In the genomic region with DNA sequence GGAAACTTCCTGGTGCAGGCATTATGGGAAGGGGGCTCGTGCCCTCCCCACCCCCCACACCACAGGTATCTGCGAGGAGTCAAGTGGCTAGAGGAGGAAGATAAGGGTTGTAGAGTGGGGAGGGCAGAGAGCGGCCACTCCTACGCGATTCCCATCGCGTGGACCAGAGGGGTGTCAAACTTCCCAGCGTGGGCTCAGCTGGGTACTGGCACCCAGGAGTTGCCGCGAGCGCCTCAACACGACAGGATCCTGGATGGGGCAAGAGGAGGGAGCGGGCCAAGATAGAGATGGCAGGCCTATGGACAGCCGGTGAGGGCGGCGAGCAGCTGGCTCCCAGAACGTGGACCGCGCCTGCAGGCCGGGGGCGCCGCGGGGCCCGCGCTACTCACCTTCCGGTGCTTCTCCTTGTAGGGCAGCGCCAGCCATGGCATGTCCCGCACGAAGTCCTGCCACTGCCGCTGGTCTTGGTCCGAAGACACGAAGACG, we compare ENCODE assay signal across 8 mouse cellular contexts. TPM values are rescaled to one million over a fixed set of nuclear protein-coding genes. Genes with fewer than 3 reads are reported as not detected.
A peak's percentile ranks its signal among the peaks of the same experiment; 100 is the strongest.
DNase-seq lines count a peak whose midpoint lies in the region; ATAC-seq and TF ChIP-seq lines count a peak whose summit lies in the region.

No protein-coding gene starts in this region.

- no peaks in the 10 kb centered on the region for H3K36me3 ChIP-seq in heart, embryonic 11.5 days (ENCODE audit: control insufficient read depth, insufficient read depth, low read length)
- peaks cover 0 to 21% of the 10 kb centered on the region in 2 experiments; a peak in 2 of 4 replicates for H3K36me3 ChIP-seq in MEL (ENCODE audit: control insufficient read depth in 1 of 2, insufficient read depth in 2 of 2, low read length in 2 of 2)
- no peaks in the 10 kb centered on the region for H3K36me3 ChIP-seq in embryonic facial prominence, embryonic 11.5 days (replicated peaks; ENCODE audit: control insufficient read depth, insufficient read depth, low read depth, low read length)
- no peaks in the 10 kb centered on the region for H3K36me3 ChIP-seq in hindbrain, embryonic 12.5 days
- no peaks in the 10 kb centered on the region for H3K36me3 ChIP-seq in stomach, embryonic 16.5 days (ENCODE audit: control insufficient read depth, insufficient read depth, low read length)

- DNase-seq in heart, adult 8-10 months (ENCODE audit: low spot score): no peak
- DNase-seq in MEL (ENCODE audit: low read depth, low spot score): peak; percentile 79
- no peak for DNase-seq in embryonic facial prominence, embryonic 11.5 days (ENCODE audit: low spot score)
- DNase-seq in lung, postnatal 25 days (ENCODE audit: low spot score): peak; percentile 21
- DNase-seq in c-Kit-positive CD71-positive TER-119-positive erythroid progenitor cells, embryonic 14.5 days (ENCODE audit: low spot score): no peak

- peak overlapping the region; percentile 90 for H3K4me2 ChIP-seq in heart, embryonic 11.5 days
- peak overlapping the region; percentile 57 for H3K4me2 ChIP-seq in embryonic facial prominence, embryonic 11.5 days (ENCODE audit: low read depth, low read length)
- peak overlapping the region; percentile 87 for H3K4me2 ChIP-seq in hindbrain, embryonic 12.5 days (replicated peaks)
- H3K4me2 ChIP-seq in stomach, embryonic 16.5 days (ENCODE audit: low read depth, low read length): peak overlapping the region; percentile 69

- peak overlapping the region; percentile 89 for H3K4me3 ChIP-seq in heart, embryonic 11.5 days (ENCODE audit: low read depth, low read length)
- H3K4me3 ChIP-seq in MEL (ENCODE audit: control insufficient read depth in 1 of 2, insufficient read depth in 1 of 2, low read depth in 2 of 2, low read length in 2 of 2): peak overlapping the region; percentile 76 to 96
- peak overlapping the region; percentile 87 for H3K4me3 ChIP-seq in embryonic facial prominence, embryonic 11.5 days (ENCODE audit: low read depth, low read length)
- H3K4me3 ChIP-seq in hindbrain, embryonic 12.5 days: peak overlapping the region; percentile 90
- H3K4me3 ChIP-seq in stomach, embryonic 16.5 days (replicated peaks; ENCODE audit: low read length): peak overlapping the region; percentile 89

- 0 out of 6 replicates have a peak, but pooled peaks of 1 of the 3 experiments have one; percentile 2 for TF ChIP-seq CTCF in MEL (IDR thresholded peaks at IDR 0.05 in 2 of 3, conservative IDR thresholded peaks at IDR 0.05 in 1 of 3; ENCODE audit: control insufficient read depth in 1 of 3, insufficient read depth in 1 of 3, low read depth in 2 of 3, low read length in 3 of 3, poor library complexity in 1 of 3, severe bottlenecking in 1 of 3)

- under 1% methylated on average over 26 of the region's 33 CpGs for WGBS in heart, embryonic 11.5 days (ENCODE audit: insufficient replicate concordance)
- under 1% methylated on average over 33 of the region's 33 CpGs for WGBS in embryonic facial prominence, embryonic 11.5 days
- WGBS in hindbrain, embryonic 12.5 days: under 1% methylated on average over 33 of the region's 33 CpGs
- under 1% methylated on average over 33 of the region's 33 CpGs for WGBS in stomach, embryonic 16.5 days

- TF ChIP-seq POLR2A in MEL (IDR thresholded peaks at IDR 0.05; ENCODE audit: control insufficient read depth in 1 of 2, insufficient read depth in 1 of 2, low read depth in 1 of 2, low read length in 2 of 2, poor library complexity in 1 of 2): peak in 1 of 2 experiments; percentile 41; a peak in 1 of 4 replicates

- H3K9ac ChIP-seq in heart, embryonic 11.5 days (ENCODE audit: low read depth, low read length): peak overlapping the region; percentile 90
- peak overlapping the region; percentile 81 for H3K9ac ChIP-seq in MEL (ENCODE audit: control insufficient read depth, low read depth, low read length, poor library complexity, severe bottlenecking)
- peak overlapping the region; percentile 86 for H3K9ac ChIP-seq in embryonic facial prominence, embryonic 11.5 days (replicated peaks; ENCODE audit: low read length)
- H3K9ac ChIP-seq in hindbrain, embryonic 12.5 days: peak overlapping the region; percentile 88
- H3K9ac ChIP-seq in stomach, embryonic 16.5 days (ENCODE audit: low read length): peak overlapping the region; percentile 88

- peaks cover 36% of the 10 kb centered on the region for H3K79me2 ChIP-seq in MEL (ENCODE audit: control insufficient read depth, insufficient read depth, low read length, poor library complexity)

- no peak for TF ChIP-seq RAD21 in MEL (IDR thresholded peaks at IDR 0.05; ENCODE audit: low read depth, low read length)

- no peaks in the 10 kb centered on the region for H3K9me3 ChIP-seq in heart, embryonic 11.5 days (replicated peaks; ENCODE audit: control insufficient read depth, low read length)
- no peaks in the 10 kb centered on the region for H3K9me3 ChIP-seq in MEL (replicated peaks; ENCODE audit: insufficient read depth, low read length)
- no peaks in the 10 kb centered on the region for H3K9me3 ChIP-seq in embryonic facial prominence, embryonic 11.5 days (replicated peaks; ENCODE audit: control insufficient read depth, low read length)
- H3K9me3 ChIP-seq in hindbrain, embryonic 12.5 days (replicated peaks): no peaks in the 10 kb centered on the region
- H3K9me3 ChIP-seq in stomach, embryonic 16.5 days (replicated peaks; ENCODE audit: control insufficient read depth, low read length): no peaks in the 10 kb centered on the region

- no peaks in the 10 kb centered on the region for H3K27me3 ChIP-seq in heart, embryonic 11.5 days (ENCODE audit: control insufficient read depth, insufficient read depth, low read length)
- H3K27me3 ChIP-seq in MEL (ENCODE audit: control insufficient read depth in 1 of 2, insufficient read depth in 2 of 2, low read length in 2 of 2): no peaks in the 10 kb centered on the region
- no peaks in the 10 kb centered on the region for H3K27me3 ChIP-seq in embryonic facial prominence, embryonic 11.5 days (ENCODE audit: control insufficient read depth, insufficient read depth, low read length)
- no peaks in the 10 kb centered on the region for H3K27me3 ChIP-seq in hindbrain, embryonic 12.5 days
- H3K27me3 ChIP-seq in stomach, embryonic 16.5 days (ENCODE audit: control insufficient read depth, insufficient read depth, low read length): no peaks in the 10 kb centered on the region

- TF ChIP-seq EP300 in MEL (IDR thresholded peaks at IDR 0.05; ENCODE audit: low read depth in 1 of 2, low read length in 2 of 2): no peak

- peak; percentile 70 for ATAC-seq in heart, embryonic 11.5 days (replicated peaks; ENCODE audit: insufficient number of reproducible peaks, low FRiP score, low TSS enrichment)
- peak; percentile 76 for ATAC-seq in embryonic facial prominence, embryonic 11.5 days (replicated peaks; ENCODE audit: insufficient number of reproducible peaks, low FRiP score, low TSS enrichment, low read depth)
- ATAC-seq in hindbrain, embryonic 12.5 days (ENCODE audit: low FRiP score): peak; percentile 75
- ATAC-seq in stomach, embryonic 16.5 days (ENCODE audit: insufficient read depth, low FRiP score): peak; percentile 65

- peak overlapping the region; percentile 92 for H3K27ac ChIP-seq in heart, embryonic 11.5 days (ENCODE audit: low read depth, low read length)
- peak overlapping the region; percentile 75 for H3K27ac ChIP-seq in MEL (ENCODE audit: control insufficient read depth, low read depth, low read length)
- peak overlapping the region; percentile 74 for H3K27ac ChIP-seq in embryonic facial prominence, embryonic 11.5 days (replicated peaks; ENCODE audit: low read depth, low read length)
- peak overlapping the region; percentile 91 for H3K27ac ChIP-seq in hindbrain, embryonic 12.5 days
- H3K27ac ChIP-seq in stomach, embryonic 16.5 days (ENCODE audit: low read length): peak overlapping the region; percentile 91

- peaks cover 3% of the 10 kb centered on the region; the same call in 1 of the 2 replicates for H3K4me1 ChIP-seq in heart, embryonic 11.5 days (ENCODE audit: control insufficient read depth, insufficient read depth, low read length)
- H3K4me1 ChIP-seq in MEL (ENCODE audit: control insufficient read depth in 1 of 2, insufficient read depth in 2 of 2, low read length in 2 of 2): peaks cover 16 to 20% of the 10 kb centered on the region in 2 experiments
- no peaks in the 10 kb centered on the region for H3K4me1 ChIP-seq in embryonic facial prominence, embryonic 11.5 days (ENCODE audit: control insufficient read depth, insufficient read depth, low read length)
- peaks cover 12% of the 10 kb centered on the region for H3K4me1 ChIP-seq in hindbrain, embryonic 12.5 days
- peaks cover 12% of the 10 kb centered on the region for H3K4me1 ChIP-seq in stomach, embryonic 16.5 days (ENCODE audit: control insufficient read depth, insufficient read depth, low read length)

TF ChIP-seq in MEL, 35 proteins besides CTCF, POLR2A, EP300 and RAD21 (continues in another document):
- TF ChIP-seq MAFK (IDR thresholded peaks at IDR 0.05; ENCODE audit: borderline replicate concordance, low read depth, low read length) (no peak), SIN3A (IDR thresholded peaks at IDR 0.05; ENCODE audit: low read length) (peak; percentile 15; the same call in 1 of the 2 replicates), KAT2A (conservative IDR thresholded peaks at IDR 0.05; ENCODE audit: low read depth, low read length) (no peak), USF1 (IDR thresholded peaks at IDR 0.05; ENCODE audit: low read depth, low read length) (0 out of 2 replicates have a peak, but pooled peaks have one; percentile 8)

RNA-seq across cellular contexts. Expression of a gene that starts 0.6 kb away (rescaled TPM):
- polyA plus RNA-seq in heart, embryonic 11.5 days (2014; fragmentation: Nextera tagmentation; extraction: Ambion mirVana): 21.6 and 24.8 TPM in 2 replicates
- 10 to 100 TPM in 3 of 4 experiments, 1 to 10 TPM in 1; 9.8 to 13.0 (median 11.0) TPM for total RNA-seq in heart, adult 8-10 months (2022)
- total RNA-seq in MEL (2012; rRNA removed): 53.0 and 65.8 TPM in 2 replicates
- polyA plus RNA-seq in MEL (2012; ENCODE audit: insufficient read depth in 1 of 2, insufficient read length in 2 of 2, low read depth in 1 of 2, low replicate concordance in 2 of 2, missing spikeins in 1 of 2): 10 to 100 TPM; 52.8 to 54.3 TPM
- 40.0 and 41.8 TPM in 2 replicates for polyA plus RNA-seq in embryonic facial prominence, embryonic 11.5 days (2014; fragmentation: Nextera tagmentation; extraction: Ambion mirVana)
- polyA plus RNA-seq in hindbrain, embryonic 12.5 days (2016; fragmentation: Nextera tagmentation; extraction: Ambion mirVana): 54.3 and 57.3 TPM in 2 replicates
- polyA plus RNA-seq in stomach, embryonic 16.5 days (2015; fragmentation: Nextera tagmentation; extraction: Ambion mirVana): 26.6 and 28.7 TPM in 2 replicates

RNA-seq across cellular contexts. Expression of a gene that starts 8.4 kb away (rescaled TPM):
- polyA plus RNA-seq in heart, embryonic 11.5 days (2014; fragmentation: Nextera tagmentation; extraction: Ambion mirVana): 108 and 110 TPM in 2 replicates
- 10 to 100 TPM; 32.9 to 54.5 (median 39.9) TPM for total RNA-seq in heart, adult 8-10 months (2022)
- total RNA-seq in MEL (2012; rRNA removed): 71.6 and 77.0 TPM in 2 replicates
- 10 to 100 TPM in 1 of 2 experiments, not detected in 1; 47.4 TPM for polyA plus RNA-seq in MEL (2012; ENCODE audit: insufficient read depth in 1 of 2, insufficient read length in 2 of 2, low read depth in 1 of 2, low replicate concordance in 2 of 2, missing spikeins in 1 of 2)
- 138 TPM in 2 replicates for polyA plus RNA-seq in embryonic facial prominence, embryonic 11.5 days (2014; fragmentation: Nextera tagmentation; extraction: Ambion mirVana)
- polyA plus RNA-seq in hindbrain, embryonic 12.5 days (2016; fragmentation: Nextera tagmentation; extraction: Ambion mirVana): 111 and 113 TPM in 2 replicates
- 76.1 and 94.9 TPM in 2 replicates for polyA plus RNA-seq in stomach, embryonic 16.5 days (2015; fragmentation: Nextera tagmentation; extraction: Ambion mirVana)

Comparison
In these comparisons a context has a peak if more than half of its experiments do, and no peak if none do; other contexts are left out.
1. DNase-seq: peak in MEL (single experiment) and lung, postnatal 25 days (single experiment); none in heart, adult 8-10 months (single experiment), embryonic facial prominence, embryonic 11.5 days (single experiment) and c-Kit-positive CD71-positive TER-119-positive erythroid progenitor cells, embryonic 14.5 days (single experiment).
2. Peak in every context shown above with its lines, with median percentiles within 50 percentile points of each other: ATAC-seq, H3K27ac ChIP-seq, H3K4me2 ChIP-seq, H3K4me3 ChIP-seq and H3K9ac ChIP-seq.